Mouse (Mus musculus): ENCODE data around the gene Pbrm1. TPM values are rescaled to one million over a fixed set of nuclear protein-coding genes. Genes with fewer than 3 reads are reported as not detected.
A peak's percentile ranks its signal among the peaks of the same experiment; 100 is the strongest.

The Pbrm1 gene
- polyA plus RNA-seq, 1 experiment from 2014 or later, result 119 TPM

DNA sequence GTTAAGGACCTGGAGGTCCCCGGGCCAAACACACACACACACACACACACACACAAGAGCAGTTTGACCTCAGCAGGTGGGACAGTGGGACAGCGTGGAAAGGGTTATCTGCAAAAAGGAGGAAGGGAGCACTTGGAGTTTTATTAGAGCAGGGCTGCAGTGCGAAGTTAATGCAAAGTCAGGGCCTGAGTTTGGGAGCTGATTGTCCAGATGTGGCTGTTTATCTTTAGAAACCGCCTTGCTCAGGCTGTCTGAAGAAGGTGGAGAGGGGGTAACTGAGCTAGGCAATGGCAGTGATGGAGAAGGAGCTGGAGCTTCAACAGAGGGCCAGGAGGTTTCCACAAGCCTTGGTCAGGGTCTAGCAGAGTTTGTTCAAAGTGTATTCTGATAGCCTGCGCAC is 12.2 kb upstream of the Pbrm1 start:
- peaks cover 33% of the 10 kb centered on the region for H3K36me3 ChIP-seq (ENCODE audit: control insufficient read depth, insufficient read depth, low read length)
- no peaks in the 10 kb centered on the region for H3K27me3 ChIP-seq (ENCODE audit: control insufficient read depth, insufficient read depth, low read length)
- H3K9me3 ChIP-seq (ENCODE audit: control insufficient read depth, low read depth, low read length), result no peaks in the 10 kb centered on the region
- H3K4me3 ChIP-seq (ENCODE audit: low read depth, low read length), result no peak overlapping the region
- no peak overlapping the region for H3K9ac ChIP-seq (replicated peaks; ENCODE audit: low read depth, low read length)
- no peak for ATAC-seq (ENCODE audit: insufficient number of reproducible peaks, insufficient read depth, low FRiP score, low read depth)
- H3K4me2 ChIP-seq (replicated peaks; ENCODE audit: low read depth, low read length), result no peak overlapping the region
- no peak overlapping the region for H3K27ac ChIP-seq (ENCODE audit: low read length)
- no peaks in the 10 kb centered on the region for H3K4me1 ChIP-seq (ENCODE audit: control insufficient read depth, insufficient read depth, low read length)
- 71% methylated on average over 5 of the region's 5 CpGs for WGBS

DNA sequence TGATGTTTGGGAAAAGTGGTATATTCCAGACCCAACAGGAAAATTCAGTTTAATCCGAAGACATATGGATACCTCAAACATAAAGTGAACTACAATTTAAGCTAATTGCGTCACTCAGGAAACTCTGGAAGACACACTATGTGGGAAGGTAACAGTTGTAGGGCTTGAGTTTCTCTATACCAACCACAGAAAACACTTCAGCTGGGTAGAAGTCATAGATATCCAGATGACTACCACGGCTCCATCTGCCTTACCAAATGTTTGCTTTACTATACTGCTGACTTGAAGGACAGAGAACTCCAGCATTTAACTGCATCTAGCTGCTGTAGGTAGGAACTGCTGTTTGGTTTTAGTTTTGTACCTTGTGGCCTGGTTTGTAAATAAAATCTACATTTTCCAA is 7.3 kb upstream of the Pbrm1 start:
- H3K27ac ChIP-seq (ENCODE audit: low read length), result no peak overlapping the region
- H3K27me3 ChIP-seq (ENCODE audit: control insufficient read depth, insufficient read depth, low read length), result no peaks in the 10 kb centered on the region
- H3K9ac ChIP-seq (replicated peaks; ENCODE audit: low read depth, low read length), result no peak overlapping the region
- no peaks in the 10 kb centered on the region for H3K4me1 ChIP-seq (ENCODE audit: control insufficient read depth, insufficient read depth, low read length)
- 91% methylated on average over 3 of the region's 3 CpGs for WGBS
- H3K9me3 ChIP-seq (ENCODE audit: control insufficient read depth, low read depth, low read length), result no peaks in the 10 kb centered on the region
- H3K36me3 ChIP-seq (ENCODE audit: control insufficient read depth, insufficient read depth, low read length), result peaks cover 80% of the 10 kb centered on the region
- H3K4me3 ChIP-seq (ENCODE audit: low read depth, low read length), result no peak overlapping the region
- no peak for ATAC-seq (ENCODE audit: insufficient number of reproducible peaks, insufficient read depth, low FRiP score, low read depth)
- H3K4me2 ChIP-seq (replicated peaks; ENCODE audit: low read depth, low read length), result no peak overlapping the region

DNA sequence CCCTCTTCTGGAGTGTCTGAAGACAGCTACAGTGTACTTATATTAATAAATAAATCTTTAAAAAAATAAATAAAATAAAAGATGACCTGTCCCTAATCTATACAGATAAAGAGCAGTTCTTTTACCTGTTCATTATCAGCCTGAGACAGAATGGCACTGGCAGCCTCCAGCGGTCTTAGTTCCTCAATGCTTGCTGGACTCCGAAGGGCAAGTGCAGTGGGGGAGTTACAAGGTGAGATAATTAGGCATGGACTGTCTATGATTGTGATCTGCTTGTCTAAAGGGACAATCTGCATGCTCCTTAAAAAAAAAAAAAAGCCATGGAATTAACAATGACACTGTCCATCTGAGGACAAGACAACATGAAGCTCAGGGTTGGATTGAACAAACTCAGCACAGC is 5.0 kb upstream of the Pbrm1 start:
- no peak overlapping the region for H3K27ac ChIP-seq (ENCODE audit: low read length)
- H3K4me1 ChIP-seq (ENCODE audit: control insufficient read depth, insufficient read depth, low read length), result peaks cover 10% of the 10 kb centered on the region
- H3K4me2 ChIP-seq (replicated peaks; ENCODE audit: low read depth, low read length), result no peak overlapping the region
- no peaks in the 10 kb centered on the region for H3K27me3 ChIP-seq (ENCODE audit: control insufficient read depth, insufficient read depth, low read length)
- H3K9ac ChIP-seq (replicated peaks; ENCODE audit: low read depth, low read length), result no peak overlapping the region
- no peaks in the 10 kb centered on the region for H3K9me3 ChIP-seq (ENCODE audit: control insufficient read depth, low read depth, low read length)
- no peak for ATAC-seq (ENCODE audit: insufficient number of reproducible peaks, insufficient read depth, low FRiP score, low read depth)
- WGBS, result 96% methylated on average over 2 of the region's 2 CpGs
- H3K4me3 ChIP-seq (ENCODE audit: low read depth, low read length), result no peak overlapping the region
- H3K36me3 ChIP-seq (ENCODE audit: control insufficient read depth, insufficient read depth, low read length), result peaks cover 81% of the 10 kb centered on the region

DNA sequence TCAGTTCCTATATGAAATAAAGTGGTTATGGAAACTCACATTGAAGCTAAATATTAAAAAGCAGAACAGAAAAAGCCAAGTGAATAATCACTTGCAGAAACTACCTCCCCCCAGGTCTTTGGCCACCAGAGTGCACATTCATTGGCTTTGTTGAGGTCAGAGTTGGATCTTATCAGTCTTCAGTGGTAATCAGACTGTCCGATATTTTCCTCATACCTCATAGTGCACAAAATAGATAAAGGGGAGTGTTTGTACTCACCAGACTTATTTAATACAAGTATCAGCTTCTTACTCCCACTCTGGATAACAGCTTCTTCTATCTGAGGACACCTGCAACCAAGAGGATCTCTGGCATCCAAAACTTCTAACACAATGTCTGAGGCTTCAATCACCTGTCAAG is 2.9 kb upstream of the Pbrm1 start:
- Histone ChIP-seq H3K4me1 (ENCODE audit: control insufficient read depth, insufficient read depth, low read length) (peaks cover 10% of the 10 kb centered on the region), H3K9ac (replicated peaks; ENCODE audit: low read depth, low read length) (no peak overlapping the region), H3K27ac (ENCODE audit: low read length) (no peak overlapping the region), H3K27me3 (ENCODE audit: control insufficient read depth, insufficient read depth, low read length) (no peaks in the 10 kb centered on the region), H3K4me2 (replicated peaks; ENCODE audit: low read depth, low read length) (no peak overlapping the region), H3K36me3 (ENCODE audit: control insufficient read depth, insufficient read depth, low read length) (peaks cover 66% of the 10 kb centered on the region), H3K4me3 (ENCODE audit: low read depth, low read length) (no peak overlapping the region), H3K9me3 (ENCODE audit: control insufficient read depth, low read depth, low read length) (no peaks in the 10 kb centered on the region)
- ATAC-seq (ENCODE audit: insufficient number of reproducible peaks, insufficient read depth, low FRiP score, low read depth), result no peak
- WGBS, result 68% methylated on average over 1 of the region's 1 CpGs

DNA sequence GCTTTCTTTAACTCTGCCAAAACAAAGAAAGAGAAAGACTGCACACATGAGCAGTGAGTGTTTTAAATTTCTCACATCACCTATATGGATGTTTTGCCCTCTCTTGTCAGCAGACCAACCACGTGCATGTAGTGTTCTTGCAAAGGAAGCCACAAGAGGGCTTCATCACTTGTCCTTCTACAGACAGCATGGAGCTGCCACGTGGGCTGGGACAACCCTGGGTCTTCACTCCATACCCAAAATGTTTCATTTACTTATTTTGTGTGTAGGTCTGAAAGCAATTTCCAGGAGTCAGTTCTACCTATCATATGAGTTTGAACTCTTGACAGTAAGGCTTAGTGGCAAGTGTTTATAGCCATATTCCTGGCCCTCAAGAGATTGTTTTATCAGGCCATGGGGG is 1.1 kb upstream of the Pbrm1 start:
- Histone ChIP-seq H3K4me1 (ENCODE audit: control insufficient read depth, insufficient read depth, low read length) (peaks cover 10% of the 10 kb centered on the region), H3K27ac (ENCODE audit: low read length) (no peak overlapping the region), H3K4me2 (replicated peaks; ENCODE audit: low read depth, low read length) (peak overlapping the region; percentile 87), H3K9ac (replicated peaks; ENCODE audit: low read depth, low read length) (peak overlapping the region; percentile 77), H3K9me3 (ENCODE audit: control insufficient read depth, low read depth, low read length) (no peaks in the 10 kb centered on the region), H3K36me3 (ENCODE audit: control insufficient read depth, insufficient read depth, low read length) (peaks cover 52% of the 10 kb centered on the region), H3K4me3 (ENCODE audit: low read depth, low read length) (peak overlapping the region; percentile 75), H3K27me3 (ENCODE audit: control insufficient read depth, insufficient read depth, low read length) (no peaks in the 10 kb centered on the region)
- ATAC-seq (ENCODE audit: insufficient number of reproducible peaks, insufficient read depth, low FRiP score, low read depth), result no peak
- WGBS, result 2% methylated on average over 2 of the region's 2 CpGs

DNA sequence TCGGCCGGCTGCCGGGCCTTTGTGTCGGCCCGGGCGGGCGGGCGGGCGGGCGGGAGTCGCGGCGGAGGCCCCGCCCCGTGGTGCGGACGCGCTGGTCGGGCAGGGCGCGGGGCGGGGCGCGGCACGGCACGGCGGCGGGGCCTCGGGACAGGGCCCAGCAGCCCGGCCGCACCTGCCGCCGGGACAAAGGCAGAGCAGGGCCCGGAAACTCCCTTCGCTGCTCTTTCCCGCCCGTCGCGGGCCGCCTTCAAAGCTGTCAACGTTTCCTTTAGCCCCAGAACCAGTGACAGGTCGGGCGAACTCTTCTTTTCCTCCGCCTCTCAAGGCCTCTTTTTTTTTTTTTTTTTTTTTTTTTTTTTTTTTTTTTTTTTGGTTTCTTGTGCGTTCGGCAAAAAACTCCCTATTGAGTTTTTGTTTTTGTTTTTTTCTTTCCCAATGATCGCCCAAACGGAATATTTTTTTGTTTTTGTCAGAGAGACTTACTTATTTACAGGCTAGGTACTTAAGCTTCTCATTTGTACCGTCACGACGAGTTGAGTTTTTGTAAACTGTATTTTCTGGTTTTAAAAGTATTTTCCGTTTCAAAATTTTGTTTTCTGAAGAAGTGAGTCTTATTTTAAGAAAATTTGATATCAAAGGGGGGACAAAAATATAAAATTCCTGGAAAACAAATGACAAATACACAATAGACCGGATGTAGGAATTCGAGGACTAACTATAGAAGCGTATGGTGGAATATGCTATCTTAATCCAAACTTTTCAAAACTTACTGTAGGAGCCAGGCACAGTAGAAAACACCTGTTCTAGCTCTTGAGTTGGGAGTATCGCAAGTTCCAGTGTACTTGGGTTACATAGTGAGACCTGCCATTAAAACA is 630 bp downstream of the Pbrm1 start:
- WGBS, result 3% methylated on average over 44 of the region's 56 CpGs
- Histone ChIP-seq H3K27me3 (ENCODE audit: control insufficient read depth, insufficient read depth, low read length) (no peaks in the 10 kb centered on the region), H3K36me3 (ENCODE audit: control insufficient read depth, insufficient read depth, low read length) (peaks cover 48% of the 10 kb centered on the region), H3K9ac (replicated peaks; ENCODE audit: low read depth, low read length) (peak overlapping the region; percentile 77), H3K9me3 (ENCODE audit: control insufficient read depth, low read depth, low read length) (no peaks in the 10 kb centered on the region), H3K4me1 (ENCODE audit: control insufficient read depth, insufficient read depth, low read length) (peaks cover 10% of the 10 kb centered on the region), H3K27ac (ENCODE audit: low read length) (peak overlapping the region; percentile 85), H3K4me3 (ENCODE audit: low read depth, low read length) (peak overlapping the region; percentile 75), H3K4me2 (replicated peaks; ENCODE audit: low read depth, low read length) (peak overlapping the region; percentile 68)
- ATAC-seq (ENCODE audit: insufficient number of reproducible peaks, insufficient read depth, low FRiP score, low read depth), result peak; percentile 96

DNA sequence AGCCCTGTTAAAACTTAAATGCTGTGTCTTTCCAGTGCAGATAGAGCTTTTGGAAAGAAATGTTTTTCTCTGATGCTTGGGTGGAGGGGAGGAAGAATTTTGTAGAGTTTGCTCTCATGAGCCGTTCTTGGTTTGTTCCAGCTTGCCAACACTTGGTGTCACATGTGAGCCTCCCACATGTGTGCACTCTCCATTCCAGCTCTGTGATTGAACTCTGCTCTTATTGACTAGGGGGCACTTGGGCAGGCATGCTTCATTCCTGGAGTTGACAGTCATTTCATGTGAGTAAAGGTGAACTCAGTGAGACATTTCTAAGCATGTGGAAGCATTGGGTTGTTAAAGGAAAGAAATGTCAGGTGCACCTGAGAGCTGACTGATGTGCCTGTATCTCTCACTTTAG is 3.6 kb downstream of the Pbrm1 start:
- 50% methylated on average over 1 of the region's 1 CpGs for WGBS
- H3K9ac ChIP-seq (replicated peaks; ENCODE audit: low read depth, low read length), result no peak overlapping the region
- H3K27me3 ChIP-seq (ENCODE audit: control insufficient read depth, insufficient read depth, low read length), result no peaks in the 10 kb centered on the region
- no peak for ATAC-seq (ENCODE audit: insufficient number of reproducible peaks, insufficient read depth, low FRiP score, low read depth)
- H3K4me1 ChIP-seq (ENCODE audit: control insufficient read depth, insufficient read depth, low read length), result peaks cover 7% of the 10 kb centered on the region
- no peaks in the 10 kb centered on the region for H3K9me3 ChIP-seq (ENCODE audit: control insufficient read depth, low read depth, low read length)
- H3K4me2 ChIP-seq (replicated peaks; ENCODE audit: low read depth, low read length), result no peak overlapping the region
- no peak overlapping the region for H3K4me3 ChIP-seq (ENCODE audit: low read depth, low read length)
- no peak overlapping the region for H3K27ac ChIP-seq (ENCODE audit: low read length)
- peaks cover 40% of the 10 kb centered on the region for H3K36me3 ChIP-seq (ENCODE audit: control insufficient read depth, insufficient read depth, low read length)

DNA sequence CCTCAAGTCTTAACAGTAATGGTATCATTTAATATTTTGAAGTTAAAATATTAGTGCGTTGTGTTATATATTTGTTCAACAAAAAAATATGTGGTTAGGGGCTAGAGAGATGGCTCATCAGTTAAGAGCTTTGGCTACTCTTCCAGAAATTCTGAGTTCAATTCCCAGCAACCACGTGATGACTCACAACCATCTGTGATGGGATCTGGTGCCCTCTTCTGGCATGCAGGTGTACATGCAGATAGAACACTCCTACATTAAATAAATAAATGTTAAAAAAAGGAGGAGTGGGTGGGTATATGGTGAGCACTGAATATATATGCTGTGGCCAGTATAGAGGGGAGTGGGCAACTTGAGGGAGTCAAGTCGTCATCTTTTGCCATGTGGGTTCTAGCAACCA is 6.8 kb downstream of the Pbrm1 start:
- H3K27ac ChIP-seq (ENCODE audit: low read length), result no peak overlapping the region
- H3K4me1 ChIP-seq (ENCODE audit: control insufficient read depth, insufficient read depth, low read length), result no peaks in the 10 kb centered on the region; the same call in 1 of the 2 replicates
- 82% methylated on average over 3 of the region's 3 CpGs for WGBS
- no peak overlapping the region for H3K4me3 ChIP-seq (ENCODE audit: low read depth, low read length)
- H3K36me3 ChIP-seq (ENCODE audit: control insufficient read depth, insufficient read depth, low read length), result peaks cover 64% of the 10 kb centered on the region
- ATAC-seq (ENCODE audit: insufficient number of reproducible peaks, insufficient read depth, low FRiP score, low read depth), result no peak
- H3K4me2 ChIP-seq (replicated peaks; ENCODE audit: low read depth, low read length), result no peak overlapping the region
- H3K27me3 ChIP-seq (ENCODE audit: control insufficient read depth, insufficient read depth, low read length), result no peaks in the 10 kb centered on the region
- no peak overlapping the region for H3K9ac ChIP-seq (replicated peaks; ENCODE audit: low read depth, low read length)
- no peaks in the 10 kb centered on the region for H3K9me3 ChIP-seq (ENCODE audit: control insufficient read depth, low read depth, low read length)

DNA sequence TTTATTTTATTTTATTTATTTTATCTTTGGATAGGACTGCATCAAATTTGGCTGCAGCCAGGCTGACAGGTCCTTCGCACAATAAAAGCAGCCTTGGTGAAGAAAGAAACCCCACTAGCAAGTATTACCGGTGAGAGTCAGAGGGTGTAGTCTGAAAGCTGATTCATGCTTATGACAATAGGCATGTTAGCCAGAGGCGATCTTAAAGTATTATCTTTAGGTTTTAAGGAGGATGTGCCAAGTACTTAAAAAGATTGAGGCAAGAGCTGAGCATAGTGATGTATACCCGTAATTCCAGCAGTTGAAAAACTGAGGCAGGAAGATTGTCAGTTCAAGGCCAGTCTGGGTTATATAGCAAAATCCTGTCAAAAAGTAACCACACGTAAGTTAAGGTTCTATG is 26.4 kb downstream of the Pbrm1 start:
- Histone ChIP-seq H3K4me2 (replicated peaks; ENCODE audit: low read depth, low read length) (no peak overlapping the region), H3K9me3 (ENCODE audit: control insufficient read depth, low read depth, low read length) (no peaks in the 10 kb centered on the region), H3K27me3 (ENCODE audit: control insufficient read depth, insufficient read depth, low read length) (no peaks in the 10 kb centered on the region), H3K36me3 (ENCODE audit: control insufficient read depth, insufficient read depth, low read length) (peaks cover 66% of the 10 kb centered on the region), H3K9ac (replicated peaks; ENCODE audit: low read depth, low read length) (no peak overlapping the region), H3K4me1 (ENCODE audit: control insufficient read depth, insufficient read depth, low read length) (no peaks in the 10 kb centered on the region), H3K4me3 (ENCODE audit: low read depth, low read length) (no peak overlapping the region), H3K27ac (ENCODE audit: low read length) (no peak overlapping the region)
- no peak for ATAC-seq (ENCODE audit: insufficient number of reproducible peaks, insufficient read depth, low FRiP score, low read depth)
- WGBS, result 88% methylated on average over 5 of the region's 5 CpGs

Measured in stomach, embryonic 14.5 days (tissue).